Mouse (Mus musculus) lung, postnatal 10 days (tissue): Measurements from ENCODE around the gene Lhx4.

Source experiments
- DNase-seq: peaks from one replicate; pipeline ENCODE4 v3.0.0; 2021

Lhx4 gene

GRCm38 (mm10) chr1:155698373-155699159, 52.9 kb downstream of the Lhx4 start:
- no peak for DNase-seq

- DNase-seq: peak; percentile 25
Observed at GRCm38 (mm10) chr1:155693443-155693842, 58.0 kb downstream of the Lhx4 start.

GRCm38 (mm10) chr1:155693026-155693425, 58.5 kb downstream of the Lhx4 start:
- no peak for DNase-seq

GRCm38 (mm10) chr1:155692230-155692629, 59.3 kb downstream of the Lhx4 start:
- no peak for DNase-seq

- no peak for DNase-seq
Observed at GRCm38 (mm10) chr1:155689558-155689957, 61.9 kb downstream of the Lhx4 start.

GRCm38 (mm10) chr1:155689141-155689540, 62.3 kb downstream of the Lhx4 start:
- no peak for DNase-seq

- peak; percentile 61 for DNase-seq
Observed at GRCm38 (mm10) chr1:155686816-155687215, 64.7 kb downstream of the Lhx4 start.

- no peak for DNase-seq
Observed at GRCm38 (mm10) chr1:155681116-155681799, 70.2 kb downstream of the Lhx4 start.

GRCm38 (mm10) chr1:155675570-155675969, 75.9 kb downstream of the Lhx4 start:
- DNase-seq: no peak

- no peak for DNase-seq
Observed at GRCm38 (mm10) chr1:155663994-155664393, 87.5 kb downstream of the Lhx4 start.

- no peak for DNase-seq
Observed at GRCm38 (mm10) chr1:155656321-155656720, 95.2 kb downstream of the Lhx4 start.

- DNase-seq: no peak
Observed at GRCm38 (mm10) chr1:155654961-155655360, 96.5 kb downstream of the Lhx4 start.

- DNase-seq: peak; percentile 16
Observed at GRCm38 (mm10) chr1:155650121-155650846, 101.2 kb downstream of the Lhx4 start.
